Mouse (Mus musculus) testis, adult 2 months (tissue): ENCODE data around the gene Colgalt2. TPM values are rescaled to one million over a fixed set of nuclear protein-coding genes. Genes with fewer than 3 reads are reported as not detected.
"Not testable (repeated sequence)": the region's sequence is repeated elsewhere in the genome, so short reads cannot be mapped to it uniquely, and the experiment has no call there.

Source experiments
- H3K27ac ChIP-seq: fragments of 200-500 bp; 2 replicates; pipeline ENCODE4 v1.5.1; 2012; ENCODE audit warnings: low read depth, low read length; ENCODE audit not compliant: control insufficient read depth, insufficient read depth
- H3K27me3 ChIP-seq: fragments of 200-500 bp; 2 replicates; pipeline ENCODE4 v1.6.1; 2012; ENCODE audit warnings: mild to moderate bottlenecking, low read length, moderate library complexity; ENCODE audit not compliant: control insufficient read depth, insufficient read depth
- H3K36me3 ChIP-seq: fragments of 200-500 bp; 2 replicates; pipeline ENCODE4 v1.6.1; 2012; ENCODE audit warnings: mild to moderate bottlenecking, low read length; ENCODE audit not compliant: control insufficient read depth, insufficient read depth
- H3K4me1 ChIP-seq: fragments of 200-500 bp; 2 replicates; pipeline ENCODE4 v1.6.1; 2012; ENCODE audit warnings: low read length; ENCODE audit not compliant: control insufficient read depth, insufficient read depth
- H3K4me3 ChIP-seq: fragments of 200-500 bp; 2 replicates; pipeline ENCODE4 v1.5.1; 2012; ENCODE audit warnings: low read depth, mild to moderate bottlenecking, low read length, moderate library complexity, mixed read lengths; ENCODE audit not compliant: control insufficient read depth
- CTCF ChIP-seq: fragments of 200-500 bp; IDR thresholded peaks from 2 replicates; pipeline ENCODE4 v1.5.1; 2012; ENCODE audit warnings: low read depth, mild to moderate bottlenecking, inconsistent platforms, low read length, moderate library complexity; ENCODE audit not compliant: control insufficient read depth, insufficient read depth, insufficient replicate concordance
- POLR2A ChIP-seq: fragments of 200-500 bp; IDR thresholded peaks from 2 replicates; pipeline ENCODE4 v1.6.1; 2012; ENCODE audit warnings: low read depth, mild to moderate bottlenecking, inconsistent platforms, low read length, moderate library complexity; ENCODE audit not compliant: control insufficient read depth
- polyA plus RNA-seq: library from polyadenylated mRNA; depleted of rRNA; stranded (reverse); fragments of >200 nt; gene quantifications from 2 replicates; pipeline ENCODE4 v1.2.3, GENCODE M21; 2012

Gene Colgalt2
- polyA plus RNA-seq, 1 experiment = 0.07 TPM

- TF ChIP-seq POLR2A = no peak
- no peak for TF ChIP-seq CTCF
- no peaks in the 10 kb centered on the region for H3K4me1 ChIP-seq
- no peaks in the 10 kb centered on the region for H3K36me3 ChIP-seq
- no peaks in the 10 kb centered on the region for H3K27me3 ChIP-seq
- no peak overlapping the region for H3K27ac ChIP-seq
- no peak overlapping the region for H3K4me3 ChIP-seq
These were observed 28.4 kb downstream of the Colgalt2 start for GRCm38 (mm10) chr1:152427912-152428581.

- no peak for TF ChIP-seq POLR2A
- no peak for TF ChIP-seq CTCF
- Histone ChIP-seq H3K36me3 (no peaks in the 10 kb centered on the region), H3K4me1 (no peaks in the 10 kb centered on the region; the same call in 1 of the 2 replicates), H3K27ac (no peak overlapping the region), H3K27me3 (no peaks in the 10 kb centered on the region), H3K4me3 (no peak overlapping the region)
These were observed 30.2 kb downstream of the Colgalt2 start for GRCm38 (mm10) chr1:152429805-152430204.

- Histone ChIP-seq H3K36me3 (no peaks in the 10 kb centered on the region), H3K27me3 (no peaks in the 10 kb centered on the region), H3K4me1 (no peaks in the 10 kb centered on the region; the same call in 1 of the 2 replicates), H3K4me3 (no peak overlapping the region), H3K27ac (no peak overlapping the region)
- TF ChIP-seq POLR2A = no peak
- TF ChIP-seq CTCF = no peak
These were observed 34.5 kb downstream of the Colgalt2 start for GRCm38 (mm10) chr1:152434166-152434565.

GRCm38 (mm10) chr1:152437518-152437917, 37.9 kb downstream of the Colgalt2 start:
- not testable (repeated sequence) for H3K27ac ChIP-seq, H3K27me3 ChIP-seq, H3K36me3 ChIP-seq, H3K4me3 ChIP-seq, H3K4me1 ChIP-seq

DNA sequence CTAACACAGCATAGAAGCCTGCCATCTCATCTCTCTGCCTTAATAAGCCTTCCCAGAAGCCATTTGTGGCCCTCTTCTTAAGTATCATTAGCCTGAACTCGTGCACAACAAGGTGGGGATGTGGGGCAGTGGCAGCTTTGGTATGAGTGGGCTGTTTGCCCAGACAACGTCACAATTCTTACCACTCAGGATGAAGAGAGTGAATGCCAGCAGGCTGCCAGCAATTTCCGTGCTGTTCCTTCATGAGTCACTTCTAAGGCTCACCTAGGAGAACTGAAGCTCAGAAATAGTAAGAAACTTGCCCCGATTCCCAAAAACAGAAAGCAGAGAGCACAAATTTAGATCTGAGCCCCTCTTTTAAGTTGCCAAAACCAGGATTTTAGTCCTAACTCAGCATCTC, 39.8 kb downstream of the Colgalt2 start:
- no peak for TF ChIP-seq POLR2A
- no peak for TF ChIP-seq CTCF
- no peaks in the 10 kb centered on the region for H3K4me1 ChIP-seq
- H3K36me3 ChIP-seq = no peaks in the 10 kb centered on the region
- no peak overlapping the region for H3K4me3 ChIP-seq
- no peaks in the 10 kb centered on the region for H3K27me3 ChIP-seq
- no peak overlapping the region for H3K27ac ChIP-seq

GRCm38 (mm10) chr1:152439874-152440273, 40.2 kb downstream of the Colgalt2 start:
- no peaks in the 10 kb centered on the region for H3K4me1 ChIP-seq
- H3K4me3 ChIP-seq = no peak overlapping the region
- TF ChIP-seq CTCF (no peak), POLR2A (no peak)
- no peak overlapping the region for H3K27ac ChIP-seq
- H3K36me3 ChIP-seq = no peaks in the 10 kb centered on the region
- H3K27me3 ChIP-seq = no peaks in the 10 kb centered on the region

DNA sequence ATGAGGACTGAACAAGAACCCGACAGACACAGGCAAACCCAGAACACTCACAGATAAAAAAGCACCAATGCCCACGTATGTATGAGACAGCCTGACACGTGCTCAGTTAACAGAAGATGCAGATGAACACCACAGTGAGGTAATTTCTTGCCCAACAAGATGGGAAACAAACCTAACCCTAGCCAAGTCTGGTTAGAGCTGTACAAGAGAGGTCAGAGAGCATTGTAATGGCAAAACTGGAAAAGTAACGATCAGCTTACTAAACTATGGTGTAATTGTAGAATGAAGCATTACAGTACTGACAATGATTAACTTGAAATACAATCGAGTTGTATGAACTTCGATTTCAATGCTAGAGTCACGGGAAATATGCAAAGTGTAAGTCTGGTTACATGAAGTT, 45.0 kb downstream of the Colgalt2 start:
- Histone ChIP-seq H3K27ac (no peak overlapping the region), H3K27me3 (no peaks in the 10 kb centered on the region), H3K36me3 (no peaks in the 10 kb centered on the region), H3K4me3 (no peak overlapping the region), H3K4me1 (no peaks in the 10 kb centered on the region)
- TF ChIP-seq POLR2A (no peak), CTCF (no peak)

- TF ChIP-seq CTCF (no peak), POLR2A (no peak)
- Histone ChIP-seq H3K36me3 (no peaks in the 10 kb centered on the region), H3K4me3 (no peak overlapping the region), H3K27ac (no peak overlapping the region), H3K4me1 (no peaks in the 10 kb centered on the region), H3K27me3 (no peaks in the 10 kb centered on the region)
These were observed 46.3 kb downstream of the Colgalt2 start for GRCm38 (mm10) chr1:152445925-152446324.
